Mouse (Mus musculus): ENCODE results near the gene Srgap2. TPM values are rescaled to one million over a fixed set of nuclear protein-coding genes. Genes with fewer than 3 reads are reported as not detected.
A peak's percentile ranks its signal among the peaks of the same experiment; 100 is the strongest.

Srgap2 gene
- polyA plus RNA-seq, 1 experiment from 2014 or later, result 35.1 TPM

DNA sequence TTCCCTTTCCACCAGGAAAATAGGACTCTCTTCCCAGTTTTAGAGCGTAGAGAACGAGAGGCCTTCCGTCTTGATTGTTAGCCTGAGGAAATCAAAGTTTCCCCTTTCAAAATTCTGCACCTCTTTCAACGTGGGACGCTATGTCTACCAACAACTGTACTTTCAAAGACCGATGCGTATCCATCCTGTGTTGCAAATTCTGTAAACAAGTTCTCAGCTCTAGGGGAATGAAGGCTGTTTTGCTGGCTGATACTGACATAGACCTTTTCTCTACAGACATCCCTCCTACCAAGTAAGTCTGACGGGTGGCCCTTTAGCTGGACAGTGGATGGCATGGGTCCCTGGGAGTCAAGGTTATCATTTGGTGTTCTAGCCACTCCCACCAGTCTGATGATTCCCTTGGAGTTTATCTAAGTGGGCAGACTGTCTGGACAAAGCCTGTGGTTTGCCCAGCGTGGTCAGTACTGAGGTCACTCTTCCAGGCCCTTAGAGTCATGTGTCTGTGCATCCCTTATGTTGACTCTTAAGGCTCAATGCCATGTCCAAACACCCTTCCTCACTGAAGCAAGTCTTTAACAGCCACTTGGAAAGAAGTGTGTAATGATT lies 1.5 kb upstream of the Srgap2 start:
- Histone ChIP-seq H3K27ac (ENCODE audit: low read length) (no peak overlapping the region), H3K4me3 (replicated peaks; ENCODE audit: low read length) (peak overlapping the region; percentile 94), H3K9ac (replicated peaks; ENCODE audit: low read depth, low read length) (0 out of 2 replicates have a peak overlapping the region, but pooled peaks have one; percentile 3), H3K27me3 (replicated peaks; ENCODE audit: control insufficient read depth, insufficient read depth, low read length) (no peaks in the 10 kb centered on the region), H3K4me1 (replicated peaks; ENCODE audit: control insufficient read depth, insufficient read depth, low read length) (peaks cover 22% of the 10 kb centered on the region), H3K9me3 (ENCODE audit: control insufficient read depth, low read length) (no peaks in the 10 kb centered on the region), H3K4me2 (ENCODE audit: low read length) (peak overlapping the region; percentile 86), H3K36me3 (ENCODE audit: control insufficient read depth, insufficient read depth) (no peaks in the 10 kb centered on the region)
- under 1% methylated on average over 9 of the region's 9 CpGs for WGBS
- no peak for ATAC-seq

DNA sequence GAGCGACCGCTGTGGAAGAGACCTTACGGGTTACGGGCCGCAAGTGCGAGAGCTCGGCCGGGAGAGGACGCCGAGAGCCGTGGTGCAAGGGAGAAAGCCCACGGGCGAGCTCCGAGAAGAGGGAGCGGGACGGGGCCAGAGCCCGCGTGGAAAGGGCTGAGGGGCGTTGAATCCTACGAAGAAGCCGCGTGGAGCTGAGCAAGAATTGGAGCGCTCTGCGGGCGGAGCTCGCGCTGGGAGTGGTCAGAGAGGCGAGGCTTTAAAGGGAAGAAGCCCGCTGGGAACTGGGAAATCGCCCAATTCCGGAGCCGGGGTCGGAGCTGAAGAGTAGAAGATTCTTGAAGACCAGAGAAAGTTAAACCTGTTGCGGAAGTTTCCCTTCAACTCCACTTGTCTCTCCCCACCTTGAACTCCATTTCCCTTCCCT lies 942 bp upstream of the Srgap2 start:
- peak overlapping the region; percentile 94 for H3K4me3 ChIP-seq (replicated peaks; ENCODE audit: low read length)
- peaks cover 27% of the 10 kb centered on the region for H3K4me1 ChIP-seq (replicated peaks; ENCODE audit: control insufficient read depth, insufficient read depth, low read length)
- no peaks in the 10 kb centered on the region for H3K27me3 ChIP-seq (replicated peaks; ENCODE audit: control insufficient read depth, insufficient read depth, low read length)
- H3K27ac ChIP-seq (ENCODE audit: low read length), result peak overlapping the region; percentile 66; the same call in 1 of the 2 replicates
- no peak for ATAC-seq
- H3K4me2 ChIP-seq (ENCODE audit: low read length), result peak overlapping the region; percentile 86
- under 1% methylated on average over 34 of the region's 34 CpGs for WGBS
- no peaks in the 10 kb centered on the region for H3K9me3 ChIP-seq (ENCODE audit: control insufficient read depth, low read length)
- H3K36me3 ChIP-seq (ENCODE audit: control insufficient read depth, insufficient read depth), result no peaks in the 10 kb centered on the region
- H3K9ac ChIP-seq (replicated peaks; ENCODE audit: low read depth, low read length), result peak overlapping the region; percentile 55

DNA sequence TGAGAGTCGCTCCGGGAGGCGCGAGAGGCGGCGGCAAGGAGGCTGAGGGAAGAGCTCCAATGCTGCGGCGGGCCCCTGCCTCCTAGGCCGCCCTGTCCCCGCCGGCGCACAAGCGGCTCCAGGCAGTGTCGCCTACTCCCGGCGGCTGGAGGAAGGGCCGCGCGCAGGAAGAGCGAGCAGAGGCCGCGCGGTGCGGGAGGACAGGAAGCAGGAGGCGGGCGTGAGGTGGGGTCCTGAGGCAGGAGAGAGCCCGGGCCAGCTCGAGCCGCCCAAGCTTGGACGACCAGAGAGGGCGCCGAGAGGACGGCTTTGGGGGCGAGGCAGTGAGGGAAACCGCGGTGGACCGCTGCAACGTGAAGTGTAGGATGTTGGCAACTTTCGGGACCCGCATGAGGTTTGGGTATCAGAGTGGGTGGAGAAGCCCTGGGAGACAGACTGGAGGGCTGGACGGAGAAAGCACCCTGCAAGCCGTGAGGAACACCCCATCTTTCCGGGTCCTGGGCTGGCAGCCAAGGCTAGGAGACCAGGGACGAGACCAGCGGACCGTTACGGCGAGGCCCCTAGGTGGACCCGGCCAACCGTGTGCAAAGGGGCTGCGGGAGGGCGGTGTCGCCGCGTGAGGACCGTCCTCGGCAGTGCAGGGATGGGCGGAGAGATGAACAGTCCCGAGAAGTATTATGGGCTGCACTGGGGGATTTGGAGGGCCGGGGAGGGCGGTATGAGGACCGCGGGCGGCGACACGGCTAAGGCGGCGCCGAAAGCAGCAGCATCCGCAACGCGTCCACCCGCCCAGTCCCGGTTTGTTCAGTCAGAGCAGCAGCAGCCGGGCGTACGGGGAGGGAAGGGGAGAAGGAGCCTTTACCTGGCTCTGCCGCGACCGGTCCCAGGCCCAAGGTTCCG lies 531 bp downstream of the Srgap2 start:
- Histone ChIP-seq H3K27me3 (replicated peaks; ENCODE audit: control insufficient read depth, insufficient read depth, low read length) (no peaks in the 10 kb centered on the region), H3K4me2 (ENCODE audit: low read length) (peak overlapping the region; percentile 74), H3K9ac (replicated peaks; ENCODE audit: low read depth, low read length) (peak overlapping the region; percentile 85), H3K27ac (ENCODE audit: low read length) (peak overlapping the region; percentile 95), H3K4me1 (replicated peaks; ENCODE audit: control insufficient read depth, insufficient read depth, low read length) (peaks cover 39% of the 10 kb centered on the region), H3K9me3 (ENCODE audit: control insufficient read depth, low read length) (no peaks in the 10 kb centered on the region), H3K4me3 (replicated peaks; ENCODE audit: low read length) (peak overlapping the region; percentile 94), H3K36me3 (ENCODE audit: control insufficient read depth, insufficient read depth) (no peaks in the 10 kb centered on the region)
- WGBS, result under 1% methylated on average over 79 of the region's 81 CpGs
- peak; percentile 21 for ATAC-seq

DNA sequence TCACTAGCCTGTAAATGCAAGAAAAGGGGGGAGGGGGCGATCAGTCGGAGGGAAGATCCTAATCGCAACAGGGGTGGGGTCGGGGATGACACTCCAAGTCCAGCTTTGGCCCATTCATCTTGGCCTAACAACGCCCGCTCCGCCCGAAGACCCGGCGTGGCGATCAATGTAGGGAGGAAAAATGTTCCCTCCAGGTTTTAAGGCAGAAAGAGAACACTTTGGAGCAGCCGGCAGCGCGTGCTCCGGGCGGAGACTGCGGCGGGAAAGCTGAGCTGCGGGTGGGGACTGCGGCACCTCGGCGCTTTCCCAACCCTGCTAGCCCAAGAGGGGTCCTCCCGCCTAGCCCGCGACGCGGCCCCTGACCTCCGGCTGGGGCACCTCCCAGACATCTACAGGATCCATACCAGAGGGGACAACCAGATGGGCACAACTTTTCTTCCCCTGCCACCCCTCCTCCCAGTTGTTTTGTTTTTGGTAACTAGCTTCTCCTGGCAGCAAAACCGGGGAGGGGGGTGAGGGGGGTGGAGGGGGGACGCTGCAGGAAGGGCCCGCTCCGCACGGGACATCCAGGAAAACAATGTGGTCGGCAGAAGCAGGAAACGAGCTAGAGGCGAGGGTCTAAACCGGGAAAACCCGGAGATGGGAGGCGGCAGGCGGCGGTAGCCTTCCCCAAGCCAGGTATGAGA lies 1.4 kb downstream of the Srgap2 start:
- 1% methylated on average over 41 of the region's 41 CpGs for WGBS
- Histone ChIP-seq H3K4me1 (replicated peaks; ENCODE audit: control insufficient read depth, insufficient read depth, low read length) (peaks cover 45% of the 10 kb centered on the region), H3K4me2 (ENCODE audit: low read length) (peak overlapping the region; percentile 74), H3K9ac (replicated peaks; ENCODE audit: low read depth, low read length) (peak overlapping the region; percentile 85), H3K36me3 (ENCODE audit: control insufficient read depth, insufficient read depth) (no peaks in the 10 kb centered on the region), H3K27me3 (replicated peaks; ENCODE audit: control insufficient read depth, insufficient read depth, low read length) (no peaks in the 10 kb centered on the region), H3K4me3 (replicated peaks; ENCODE audit: low read length) (peak overlapping the region; percentile 94), H3K9me3 (ENCODE audit: control insufficient read depth, low read length) (no peaks in the 10 kb centered on the region), H3K27ac (ENCODE audit: low read length) (peak overlapping the region; percentile 95)
- ATAC-seq, result no peak

DNA sequence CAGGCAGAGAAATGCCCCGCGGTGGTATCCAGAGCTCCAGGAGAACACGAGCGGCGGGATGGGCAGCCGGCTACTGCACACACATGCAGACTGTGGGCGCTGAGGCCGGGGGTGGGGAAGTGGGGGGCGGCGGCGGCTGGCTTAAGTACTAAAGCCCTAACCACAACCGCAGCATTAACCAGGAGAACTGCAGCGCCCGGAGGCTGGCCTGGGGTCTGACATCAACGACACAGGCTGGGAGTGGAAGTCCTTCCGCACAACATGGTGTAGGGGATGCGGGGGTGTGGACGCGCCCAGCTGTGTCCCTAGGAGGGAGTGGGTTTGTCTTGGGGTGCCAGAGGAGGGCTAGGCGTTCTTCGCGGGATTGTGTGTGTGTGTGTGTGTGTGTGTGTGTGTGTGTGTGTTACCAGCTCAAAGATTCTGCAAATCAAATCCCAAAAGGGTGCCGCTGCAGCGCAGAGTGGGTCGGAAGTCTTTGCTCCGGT lies 2.0 kb downstream of the Srgap2 start:
- peak overlapping the region; percentile 94 for H3K4me3 ChIP-seq (replicated peaks; ENCODE audit: low read length)
- WGBS, result 0% methylated on average over 26 of the region's 26 CpGs
- peak overlapping the region; percentile 95 for H3K27ac ChIP-seq (ENCODE audit: low read length)
- ATAC-seq, result no peak
- no peaks in the 10 kb centered on the region for H3K36me3 ChIP-seq (ENCODE audit: control insufficient read depth, insufficient read depth)
- no peaks in the 10 kb centered on the region for H3K9me3 ChIP-seq (ENCODE audit: control insufficient read depth, low read length)
- H3K4me1 ChIP-seq (replicated peaks; ENCODE audit: control insufficient read depth, insufficient read depth, low read length), result peaks cover 45% of the 10 kb centered on the region
- no peaks in the 10 kb centered on the region for H3K27me3 ChIP-seq (replicated peaks; ENCODE audit: control insufficient read depth, insufficient read depth, low read length)
- H3K4me2 ChIP-seq (ENCODE audit: low read length), result peak overlapping the region; percentile 74
- peak overlapping the region; percentile 85 for H3K9ac ChIP-seq (replicated peaks; ENCODE audit: low read depth, low read length)

DNA sequence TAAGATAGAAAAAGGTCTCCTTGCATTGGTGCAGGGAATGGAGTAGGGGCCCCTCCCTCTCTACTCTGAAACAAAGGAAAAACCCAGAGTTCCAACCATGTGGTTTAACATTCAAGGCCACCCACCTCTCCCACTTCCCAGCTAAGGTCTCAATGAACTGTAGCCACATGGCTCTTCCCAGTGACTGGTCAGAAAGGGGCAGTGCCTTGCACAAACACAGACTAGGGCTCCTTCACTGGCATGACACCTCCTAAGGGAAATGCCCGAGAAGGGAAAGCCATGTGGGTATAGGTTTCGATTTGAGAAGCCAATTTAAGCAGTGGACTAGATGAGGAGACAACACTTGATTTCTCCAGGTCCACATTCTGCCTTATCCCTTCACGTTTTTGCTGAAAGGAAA lies 3.4 kb downstream of the Srgap2 start:
- Histone ChIP-seq H3K4me2 (ENCODE audit: low read length) (peak overlapping the region; percentile 74), H3K27ac (ENCODE audit: low read length) (peak overlapping the region; percentile 24), H3K4me3 (replicated peaks; ENCODE audit: low read length) (peak overlapping the region; percentile 94), H3K36me3 (ENCODE audit: control insufficient read depth, insufficient read depth) (no peaks in the 10 kb centered on the region), H3K9ac (replicated peaks; ENCODE audit: low read depth, low read length) (peak overlapping the region; percentile 85), H3K4me1 (replicated peaks; ENCODE audit: control insufficient read depth, insufficient read depth, low read length) (peaks cover 38% of the 10 kb centered on the region), H3K9me3 (ENCODE audit: control insufficient read depth, low read length) (no peaks in the 10 kb centered on the region), H3K27me3 (replicated peaks; ENCODE audit: control insufficient read depth, insufficient read depth, low read length) (no peaks in the 10 kb centered on the region)
- no peak for ATAC-seq
- 41% methylated on average over 3 of the region's 3 CpGs for WGBS

DNA sequence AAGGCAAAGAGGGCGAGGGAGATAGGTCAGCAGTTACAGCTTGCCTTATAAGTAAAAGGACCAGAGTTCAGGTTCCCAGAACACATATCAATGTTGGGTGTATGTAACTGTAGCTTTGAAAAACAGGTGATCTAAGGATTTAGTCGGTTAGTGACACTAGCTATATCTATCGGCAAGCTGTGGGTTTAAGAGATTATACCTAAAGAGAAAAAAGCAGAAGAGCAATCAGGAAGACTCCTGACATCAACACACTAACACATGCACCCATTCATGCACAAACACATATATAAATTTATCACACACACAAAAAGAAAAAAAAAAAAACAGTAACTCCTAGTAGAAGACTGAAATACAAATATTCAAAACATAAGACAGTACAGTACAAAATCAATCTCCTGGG lies 10.6 kb downstream of the Srgap2 start:
- 95% methylated on average over 3 of the region's 3 CpGs for WGBS
- H3K4me3 ChIP-seq (replicated peaks; ENCODE audit: low read length), result no peak overlapping the region
- H3K27ac ChIP-seq (ENCODE audit: low read length), result no peak overlapping the region
- no peaks in the 10 kb centered on the region for H3K27me3 ChIP-seq (replicated peaks; ENCODE audit: control insufficient read depth, insufficient read depth, low read length)
- H3K9ac ChIP-seq (replicated peaks; ENCODE audit: low read depth, low read length), result no peak overlapping the region
- H3K36me3 ChIP-seq (ENCODE audit: control insufficient read depth, insufficient read depth), result no peaks in the 10 kb centered on the region
- H3K4me2 ChIP-seq (ENCODE audit: low read length), result no peak overlapping the region
- H3K9me3 ChIP-seq (ENCODE audit: control insufficient read depth, low read length), result no peaks in the 10 kb centered on the region
- ATAC-seq, result no peak
- peaks cover 19% of the 10 kb centered on the region for H3K4me1 ChIP-seq (replicated peaks; ENCODE audit: control insufficient read depth, insufficient read depth, low read length)

DNA sequence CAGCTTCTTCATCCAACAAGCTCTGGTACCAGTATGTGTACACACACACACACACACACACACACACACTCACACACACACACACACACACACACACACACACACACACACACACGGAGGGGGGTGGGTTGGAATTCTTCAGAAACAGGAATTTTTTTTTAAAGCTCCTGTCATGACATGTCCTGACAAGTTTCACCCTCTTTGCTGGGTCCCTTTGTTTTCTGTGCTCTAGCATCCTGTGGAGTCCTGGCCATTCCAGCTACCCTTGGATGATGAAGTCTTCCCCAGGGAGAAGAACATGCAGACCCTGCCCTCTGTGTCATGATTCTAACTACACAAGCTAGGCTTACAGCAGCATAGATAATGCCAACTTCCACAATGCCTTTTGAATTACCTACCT lies 13.0 kb downstream of the Srgap2 start:
- H3K9me3 ChIP-seq (ENCODE audit: control insufficient read depth, low read length), result no peaks in the 10 kb centered on the region
- H3K4me2 ChIP-seq (ENCODE audit: low read length), result no peak overlapping the region
- ATAC-seq, result no peak
- peaks cover 14% of the 10 kb centered on the region for H3K4me1 ChIP-seq (replicated peaks; ENCODE audit: control insufficient read depth, insufficient read depth, low read length)
- no peaks in the 10 kb centered on the region for H3K36me3 ChIP-seq (ENCODE audit: control insufficient read depth, insufficient read depth)
- H3K27ac ChIP-seq (ENCODE audit: low read length), result no peak overlapping the region
- H3K27me3 ChIP-seq (replicated peaks; ENCODE audit: control insufficient read depth, insufficient read depth, low read length), result no peaks in the 10 kb centered on the region
- WGBS, result 80% methylated on average over 1 of the region's 1 CpGs
- no peak overlapping the region for H3K4me3 ChIP-seq (replicated peaks; ENCODE audit: low read length)
- no peak overlapping the region for H3K9ac ChIP-seq (replicated peaks; ENCODE audit: low read depth, low read length)

DNA sequence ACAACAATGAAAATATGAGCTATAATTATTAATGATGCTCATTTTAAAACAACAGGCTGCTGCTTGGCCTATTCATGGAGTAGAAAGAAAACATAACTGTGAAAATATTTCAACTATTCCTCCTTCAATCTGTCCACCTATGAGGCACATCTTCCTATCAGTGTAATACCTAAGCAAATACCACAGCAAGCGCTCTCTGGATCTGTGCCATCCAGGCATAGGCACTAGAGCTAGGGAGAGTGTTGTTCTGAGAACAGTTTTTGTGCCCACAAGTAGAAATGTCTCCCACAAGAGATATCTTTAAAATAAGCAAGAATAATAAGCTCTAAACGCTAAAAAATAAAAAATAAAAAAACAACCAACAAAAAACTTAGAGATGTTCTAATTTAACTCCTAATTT lies 14.0 kb downstream of the Srgap2 start:
- Histone ChIP-seq H3K9me3 (ENCODE audit: control insufficient read depth, low read length) (no peaks in the 10 kb centered on the region), H3K4me1 (replicated peaks; ENCODE audit: control insufficient read depth, insufficient read depth, low read length) (peaks cover 14% of the 10 kb centered on the region), H3K27ac (ENCODE audit: low read length) (no peak overlapping the region), H3K36me3 (ENCODE audit: control insufficient read depth, insufficient read depth) (no peaks in the 10 kb centered on the region), H3K4me3 (replicated peaks; ENCODE audit: low read length) (no peak overlapping the region), H3K4me2 (ENCODE audit: low read length) (no peak overlapping the region), H3K27me3 (replicated peaks; ENCODE audit: control insufficient read depth, insufficient read depth, low read length) (no peaks in the 10 kb centered on the region), H3K9ac (replicated peaks; ENCODE audit: low read depth, low read length) (no peak overlapping the region)
- no peak for ATAC-seq
- WGBS, result 90% methylated on average over 2 of the region's 2 CpGs
